Mouse (Mus musculus): ENCODE measurements around the gene Ryk. TPM values are rescaled to one million over a fixed set of nuclear protein-coding genes. Genes with fewer than 3 reads are reported as not detected.

Ryk gene
- total RNA-seq (2023) = 0.32 TPM in 1 of 2 replicates, not detected in the other

GRCm38 (mm10) chr9:102834742-102835591, at the start of gene Ryk:
Gene Ryk, plus strand, starts transcription at chr9:102834917.

Other genes starting within 250 kb of the Ryk start
- 49.0 and 83.9 TPM in 2 replicates for gene Anapc13, start 208.6 kb upstream of the Ryk start, total RNA-seq (2023)
- 25.6 and 51.3 TPM in 2 replicates for gene Cep63, start 208.4 kb upstream of the Ryk start, total RNA-seq (2023)
- 7.5 and 11.5 TPM in 2 replicates for gene Amotl2, start 118.2 kb upstream of the Ryk start, total RNA-seq (2023)
- not detected in 2 replicates for gene Slco2a1, start 153.8 kb downstream of the Ryk start, total RNA-seq (2023)

Data from neutrophil, adult 65 days (primary cell).